8 mouse cellular contexts compared by ENCODE assay signal in the genomic region with DNA sequence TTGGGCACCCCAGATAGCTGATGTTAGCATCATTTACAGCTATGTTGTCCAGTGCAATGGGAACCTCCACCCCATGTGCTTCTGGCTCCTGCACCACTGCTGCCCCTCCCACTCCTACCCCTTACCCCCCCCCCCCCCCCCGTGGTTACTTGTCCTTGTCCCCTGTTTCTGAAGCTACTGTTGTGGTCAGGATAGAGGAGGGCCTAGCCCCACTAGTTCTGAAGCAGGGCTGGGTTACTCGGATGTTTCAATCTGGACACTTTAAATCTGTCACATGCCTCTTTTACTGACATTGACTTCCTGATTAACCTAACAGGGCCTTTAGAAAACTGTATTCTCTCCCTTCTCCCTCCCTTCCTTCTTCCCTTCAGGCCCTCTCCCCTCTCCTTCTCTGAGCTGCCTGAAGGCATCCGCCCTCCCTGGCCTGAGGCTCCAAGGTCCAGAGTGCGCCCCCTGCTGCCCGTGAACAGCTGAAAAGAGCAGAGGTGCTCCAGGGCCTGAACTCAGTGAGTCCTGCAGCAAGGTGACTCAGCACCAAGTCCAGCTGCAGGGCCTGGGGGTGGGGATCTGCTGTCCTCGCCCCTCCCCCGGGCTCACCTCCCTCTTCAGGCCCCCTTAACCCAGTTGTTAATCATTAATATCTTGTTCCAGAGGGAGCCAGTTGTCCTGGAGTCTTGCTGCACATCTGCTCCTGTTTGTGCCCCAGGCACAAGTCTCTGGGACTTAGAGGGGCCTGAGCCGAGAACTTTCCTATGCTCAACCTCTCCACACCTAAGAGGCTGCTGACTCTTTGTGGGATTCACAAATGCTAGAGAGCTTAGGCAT. TPM values are rescaled to one million over a fixed set of nuclear protein-coding genes. Genes with fewer than 3 reads are reported as not detected.
DNase-seq lines count a peak whose midpoint lies in the region; ATAC-seq and TF ChIP-seq lines count a peak whose summit lies in the region.

No protein-coding gene starts in this region.

- peak; percentile 93 for TF ChIP-seq CTCF in heart, postnatal 0 days (IDR thresholded peaks at IDR 0.05; ENCODE audit: low read depth)
- TF ChIP-seq CTCF in liver, embryonic 14.5 days (IDR thresholded peaks at IDR 0.05; ENCODE audit: low read depth) = peak; percentile 94

- no peaks in the 10 kb centered on the region for H3K27me3 ChIP-seq in heart, postnatal 0 days (ENCODE audit: control insufficient read depth, insufficient read depth, low read length)
- no peaks in the 10 kb centered on the region for H3K27me3 ChIP-seq in liver, embryonic 14.5 days (ENCODE audit: control insufficient read depth, insufficient read depth, low read length)
- no peaks in the 10 kb centered on the region for H3K27me3 ChIP-seq in neural tube, embryonic 11.5 days (ENCODE audit: control insufficient read depth, insufficient read depth, low read length)
- H3K27me3 ChIP-seq in stomach, embryonic 16.5 days (ENCODE audit: control insufficient read depth, insufficient read depth, low read length) = no peaks in the 10 kb centered on the region

- no peak overlapping the region for H3K9ac ChIP-seq in heart, postnatal 0 days (replicated peaks; ENCODE audit: low read depth, low read length)
- H3K9ac ChIP-seq in liver, embryonic 14.5 days (replicated peaks) = no peak overlapping the region
- H3K9ac ChIP-seq in neural tube, embryonic 11.5 days (ENCODE audit: low read length) = no peak overlapping the region
- H3K9ac ChIP-seq in stomach, embryonic 16.5 days (ENCODE audit: low read length) = peak overlapping the region; percentile 26; the same call in 1 of the 2 replicates

- no peaks in the 10 kb centered on the region for H3K36me3 ChIP-seq in heart, postnatal 0 days (replicated peaks; ENCODE audit: control insufficient read depth, insufficient read depth, low read length)
- no peaks in the 10 kb centered on the region for H3K36me3 ChIP-seq in liver, embryonic 14.5 days (replicated peaks; ENCODE audit: control insufficient read depth, insufficient read depth, low read depth)
- H3K36me3 ChIP-seq in neural tube, embryonic 11.5 days (ENCODE audit: control insufficient read depth, insufficient read depth, low read length) = no peaks in the 10 kb centered on the region
- H3K36me3 ChIP-seq in stomach, embryonic 16.5 days (ENCODE audit: control insufficient read depth, insufficient read depth, low read length) = no peaks in the 10 kb centered on the region

- no peak for TF ChIP-seq EP300 in heart, postnatal 0 days (IDR thresholded peaks at IDR 0.05; ENCODE audit: low read depth)
- TF ChIP-seq EP300 in liver, embryonic 14.5 days (IDR thresholded peaks at IDR 0.05; ENCODE audit: low read depth) = no peak

- peak; percentile 61 to 71 for DNase-seq in CD8-positive naive resting alpha-beta T cell, adult 2 months (ENCODE audit: low read depth in 2 of 2, low spot score in 2 of 2)
- DNase-seq in c-Kit-negative CD71-positive TER-119-positive erythroid progenitor cells, embryonic 14.5 days (ENCODE audit: low read depth, low spot score) = peak; percentile 50
- peak; percentile 50 for DNase-seq in fibroblast of lung, adult 2 months (ENCODE audit: low read depth)
- peak; percentile 78 for DNase-seq in heart, postnatal 0 days (ENCODE audit: low spot score)
- DNase-seq in kidney, postnatal 36 days = peak; percentile 95 to 98
- peak; percentile 55 to 64 (median 60) for DNase-seq in liver, embryonic 14.5 days (ENCODE audit: low read depth in 3 of 3, low spot score in 3 of 3)
- peak; percentile 84 for DNase-seq in neural tube, embryonic 11.5 days (ENCODE audit: low spot score)

- no peak overlapping the region for H3K4me2 ChIP-seq in heart, postnatal 0 days (ENCODE audit: low read depth, low read length)
- H3K4me2 ChIP-seq in liver, embryonic 14.5 days (ENCODE audit: low read depth) = no peak overlapping the region
- no peak overlapping the region for H3K4me2 ChIP-seq in neural tube, embryonic 11.5 days (ENCODE audit: low read depth)
- H3K4me2 ChIP-seq in stomach, embryonic 16.5 days (ENCODE audit: low read depth, low read length) = no peak overlapping the region

- no peaks in the 10 kb centered on the region for H3K9me3 ChIP-seq in heart, postnatal 0 days (replicated peaks; ENCODE audit: control insufficient read depth, low read length)
- no peaks in the 10 kb centered on the region for H3K9me3 ChIP-seq in liver, embryonic 14.5 days (ENCODE audit: control insufficient read depth, low read length)
- no peaks in the 10 kb centered on the region for H3K9me3 ChIP-seq in neural tube, embryonic 11.5 days (ENCODE audit: control insufficient read depth, low read length)
- no peaks in the 10 kb centered on the region for H3K9me3 ChIP-seq in stomach, embryonic 16.5 days (replicated peaks; ENCODE audit: control insufficient read depth, low read length)

- peak; percentile 85 for ATAC-seq in heart, postnatal 0 days (ENCODE audit: insufficient read depth, low read depth)
- ATAC-seq in liver, embryonic 14.5 days (ENCODE audit: insufficient read depth) = peak; percentile 83
- ATAC-seq in neural tube, embryonic 11.5 days (ENCODE audit: insufficient read depth, low FRiP score, low TSS enrichment) = peak; percentile 75
- peak; percentile 92 for ATAC-seq in stomach, embryonic 16.5 days (ENCODE audit: insufficient read depth, low FRiP score)

- WGBS in heart, postnatal 0 days = 35% methylated on average over 8 of the region's 8 CpGs
- 23% methylated on average over 8 of the region's 8 CpGs for WGBS in liver, embryonic 14.5 days (ENCODE audit: insufficient replicate concordance)
- WGBS in neural tube, embryonic 11.5 days = 18% methylated on average over 7 of the region's 8 CpGs
- WGBS in stomach, embryonic 16.5 days = 19% methylated on average over 8 of the region's 8 CpGs

- no peak overlapping the region for H3K27ac ChIP-seq in heart, postnatal 0 days (ENCODE audit: low read depth)
- H3K27ac ChIP-seq in liver, embryonic 14.5 days = no peak overlapping the region
- no peak overlapping the region for H3K27ac ChIP-seq in neural tube, embryonic 11.5 days (ENCODE audit: low read depth, low read length)
- no peak overlapping the region for H3K27ac ChIP-seq in stomach, embryonic 16.5 days (ENCODE audit: low read length)

- H3K4me3 ChIP-seq in heart, postnatal 0 days (ENCODE audit: low read depth, low read length) = no peak overlapping the region
- no peak overlapping the region for H3K4me3 ChIP-seq in liver, embryonic 14.5 days (ENCODE audit: insufficient read depth in 1 of 2, low read depth in 2 of 2, low read length in 2 of 2)
- H3K4me3 ChIP-seq in neural tube, embryonic 11.5 days (ENCODE audit: low read depth, low read length) = no peak overlapping the region
- H3K4me3 ChIP-seq in stomach, embryonic 16.5 days (replicated peaks; ENCODE audit: low read length) = no peak overlapping the region

- H3K4me1 ChIP-seq in heart, postnatal 0 days (ENCODE audit: control insufficient read depth, insufficient read depth) = no peaks in the 10 kb centered on the region
- H3K4me1 ChIP-seq in liver, embryonic 14.5 days (replicated peaks; ENCODE audit: control insufficient read depth in 2 of 2, insufficient read depth in 2 of 2, low read length in 1 of 2) = peaks cover 0 to 2% of the 10 kb centered on the region in 2 experiments; a peak in 1 of 4 replicates
- no peaks in the 10 kb centered on the region for H3K4me1 ChIP-seq in neural tube, embryonic 11.5 days (ENCODE audit: control insufficient read depth, insufficient read depth, low read length)
- H3K4me1 ChIP-seq in stomach, embryonic 16.5 days (ENCODE audit: control insufficient read depth, insufficient read depth, low read length) = 0 out of 2 replicates have a peak, but pooled peaks cover 2% of the 10 kb centered on the region

RNA-seq across cellular contexts. Expression of gene Rd3, which starts 13.0 kb away (rescaled TPM):
- total RNA-seq in heart, postnatal 0 days (2014; rRNA removed; ENCODE audit: low replicate concordance) = 0.34 and 2.4 TPM in 2 replicates
- 5.9 and 8.0 TPM in 2 replicates for polyA plus RNA-seq in heart, postnatal 0 days (2015; fragmentation: Nextera tagmentation; extraction: Ambion mirVana)
- polyA plus RNA-seq in liver, embryonic 14.5 days (2012; rRNA removed) = 0.04 TPM in 2 replicates
- 0.09 and 0.10 TPM in 2 replicates for polyA plus RNA-seq in liver, embryonic 14.5 days (2014; fragmentation: Nextera tagmentation; extraction: Ambion mirVana)
- polyA plus RNA-seq in neural tube, embryonic 11.5 days (2014; fragmentation: Nextera tagmentation; extraction: Ambion mirVana) = 0.85 and 1.3 TPM in 2 replicates
- 0.19 and 0.25 TPM in 2 replicates for polyA plus RNA-seq in stomach, embryonic 16.5 days (2015; fragmentation: Nextera tagmentation; extraction: Ambion mirVana)

RNA-seq across cellular contexts. Expression of gene Slc30a1, which starts 57.6 kb away (rescaled TPM):
- 18.2 and 20.0 TPM in 2 replicates for total RNA-seq in heart, postnatal 0 days (2014; rRNA removed; ENCODE audit: low replicate concordance)
- polyA plus RNA-seq in heart, postnatal 0 days (2015; fragmentation: Nextera tagmentation; extraction: Ambion mirVana) = 2.6 and 3.6 TPM in 2 replicates
- 3.8 and 5.9 TPM in 2 replicates for polyA plus RNA-seq in liver, embryonic 14.5 days (2012; rRNA removed)
- polyA plus RNA-seq in liver, embryonic 14.5 days (2014; fragmentation: Nextera tagmentation; extraction: Ambion mirVana) = 2.1 and 3.2 TPM in 2 replicates
- polyA plus RNA-seq in neural tube, embryonic 11.5 days (2014; fragmentation: Nextera tagmentation; extraction: Ambion mirVana) = 2.1 and 3.3 TPM in 2 replicates
- 1.6 and 1.7 TPM in 2 replicates for polyA plus RNA-seq in stomach, embryonic 16.5 days (2015; fragmentation: Nextera tagmentation; extraction: Ambion mirVana)
